Mouse (Mus musculus) cerebellum, postnatal 10 days (tissue): ENCODE measurements around the gene Igf2r.
A peak's percentile ranks its signal among the peaks of the same experiment; 100 is the strongest.

ENCODE experiments used
- DNase-seq, 2 experiments: peaks; one replicate each; pipeline ENCODE4 v3.0.0; 2021; ENCODE audit warnings: mixed read lengths in 2 of 2

The Igf2r gene

DNA sequence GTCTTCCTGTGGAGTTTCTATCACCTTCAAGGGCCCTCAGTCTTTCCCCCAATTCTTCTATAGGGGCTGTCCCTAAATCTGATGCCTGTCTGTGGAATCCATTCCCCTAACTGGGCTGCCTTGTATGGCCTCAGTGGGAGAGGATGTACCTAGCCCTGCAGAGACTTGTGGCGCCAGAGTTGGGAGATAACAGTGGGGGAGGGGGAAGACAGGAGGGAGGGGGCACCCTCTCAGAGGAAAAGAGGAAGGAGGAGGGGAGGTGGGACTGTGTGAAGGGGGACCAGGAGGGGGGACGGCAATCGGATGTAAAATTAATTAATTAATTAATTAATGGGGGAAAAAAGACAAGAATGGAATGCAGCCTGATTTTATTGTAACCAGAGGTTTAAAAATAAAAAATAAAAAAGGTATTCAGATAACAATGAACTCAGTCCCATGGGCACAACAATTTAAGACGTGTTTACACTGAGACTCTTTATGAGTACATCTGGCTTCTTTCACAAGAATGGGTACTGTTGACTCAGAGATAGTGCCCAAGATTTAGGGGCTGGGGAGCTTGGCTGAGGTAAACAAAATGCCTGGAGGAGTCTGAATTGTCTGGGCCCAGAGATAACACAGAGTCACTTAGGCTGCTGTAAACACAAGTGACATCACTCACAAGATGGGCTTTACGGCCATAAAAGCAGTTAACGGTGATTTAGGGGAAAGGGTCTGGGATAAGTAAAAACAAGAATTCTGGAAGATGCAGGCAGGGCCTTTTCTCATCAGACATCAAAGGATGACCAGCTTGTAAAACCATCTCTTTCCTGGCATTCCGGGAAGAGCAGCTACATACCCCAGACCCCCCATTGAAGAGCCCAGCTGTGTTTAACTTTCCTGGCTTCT lies 100.7 kb downstream of the Igf2r start:
- no peak for DNase-seq

DNA sequence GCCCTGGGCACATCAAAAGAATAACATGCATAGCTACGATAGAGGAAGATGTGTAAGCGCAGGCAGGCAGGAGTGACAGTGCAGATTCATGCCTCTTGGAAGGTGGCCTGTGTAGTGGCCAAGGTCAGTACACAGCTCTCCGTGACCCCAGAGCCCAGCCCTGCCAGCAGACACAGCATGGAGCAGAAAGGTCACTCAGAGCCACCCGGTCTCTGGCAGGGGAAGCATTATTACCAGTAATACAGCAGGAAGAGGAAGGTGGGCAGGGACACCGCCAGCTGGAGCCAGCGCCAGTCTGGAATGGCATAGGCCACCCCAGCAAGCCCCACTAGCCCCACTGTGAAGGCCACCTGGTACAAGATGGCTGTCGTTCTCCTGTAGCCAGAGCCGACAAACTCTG lies 105.3 kb downstream of the Igf2r start:
- peak; percentile 81 to 88 for DNase-seq

GRCm38 (mm10) chr17:12660572-12661260 lies 108.7 kb downstream of the Igf2r start:
- peak; percentile 63 to 89 for DNase-seq

- DNase-seq, result no peak
These were observed 110.2 kb downstream of the Igf2r start for GRCm38 (mm10) chr17:12659233-12659632.

GRCm38 (mm10) chr17:12658784-12659183 lies 110.7 kb downstream of the Igf2r start:
- DNase-seq, result no peak

- no peak for DNase-seq
These were observed 113.6 kb downstream of the Igf2r start for GRCm38 (mm10) chr17:12655826-12656225.

DNA sequence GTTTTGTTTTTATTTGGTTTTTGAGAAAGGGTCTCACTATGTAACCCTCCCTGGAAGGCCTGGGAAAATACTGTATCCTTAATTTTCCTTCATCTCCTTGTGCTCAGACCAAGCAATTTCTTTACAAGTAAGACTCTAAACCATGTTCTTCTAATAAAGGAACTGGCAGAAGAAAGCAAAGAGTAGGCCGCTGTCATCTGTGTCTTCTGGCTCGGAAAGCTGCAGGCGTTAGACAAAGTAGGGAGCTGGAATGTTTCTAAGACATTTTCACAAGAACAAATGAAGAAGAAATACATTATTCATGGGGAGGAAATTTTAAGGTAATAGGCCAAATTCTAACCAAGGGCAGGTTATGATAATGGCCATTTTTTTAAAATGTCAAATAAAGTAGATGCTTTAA lies 115.4 kb downstream of the Igf2r start:
- no peak for DNase-seq

- no peak for DNase-seq
These were observed 116.9 kb downstream of the Igf2r start for GRCm38 (mm10) chr17:12652604-12653003.

GRCm38 (mm10) chr17:12645461-12645860 lies 124.0 kb downstream of the Igf2r start:
- DNase-seq, result no peak

DNA sequence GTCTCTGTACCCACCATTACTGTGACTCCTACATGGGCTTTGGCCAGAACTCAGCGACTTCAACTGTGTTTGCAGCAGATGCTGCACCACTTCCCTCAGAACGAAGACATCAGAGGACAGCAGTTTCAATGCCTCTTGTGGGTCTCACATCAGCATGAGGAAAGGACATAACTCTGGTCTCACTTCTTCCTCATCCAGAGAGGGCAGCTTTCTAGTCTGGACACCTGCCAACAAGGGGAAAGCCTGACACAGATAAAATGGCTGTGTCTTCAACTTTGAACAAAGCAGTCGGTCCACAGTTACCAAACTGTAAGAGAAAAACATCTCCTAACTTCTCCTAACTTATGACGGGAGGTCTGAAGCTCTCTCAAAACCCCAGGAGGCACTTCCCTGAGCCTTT lies 128.4 kb downstream of the Igf2r start:
- no peak for DNase-seq

- DNase-seq, result no peak
These were observed 129.9 kb downstream of the Igf2r start for GRCm38 (mm10) chr17:12639585-12639984.

DNA sequence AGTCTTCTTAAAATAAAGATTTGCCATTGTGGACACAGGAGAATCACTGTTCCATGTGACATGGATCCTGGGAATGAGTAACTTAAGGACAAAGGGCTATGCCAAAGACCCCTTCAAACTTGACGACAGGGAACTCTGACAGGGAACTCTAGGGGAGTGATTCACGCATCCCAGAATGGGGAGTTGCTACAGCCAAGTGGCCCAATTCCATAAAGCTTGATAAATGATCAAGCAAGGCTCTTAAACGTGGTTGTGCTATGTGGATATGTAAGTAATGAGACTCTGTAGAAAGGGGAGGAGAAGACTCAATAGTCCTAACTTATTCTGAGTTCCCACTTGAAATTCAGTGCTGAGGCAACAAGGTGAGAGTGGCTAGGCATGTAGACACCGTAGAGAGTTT lies 134.7 kb downstream of the Igf2r start:
- DNase-seq, result no peak
